Mouse (Mus musculus): Measurements from ENCODE around the gene Gm9049.
A peak's percentile ranks its signal among the peaks of the same experiment; 100 is the strongest.

- TF ChIP-seq ZC3H11A (IDR thresholded peaks at IDR 0.05; ENCODE audit: borderline replicate concordance, low read depth, low read length) (peak; percentile 99), MAFK (IDR thresholded peaks at IDR 0.05; ENCODE audit: insufficient read depth, low read depth, low read length) (no peak; the same call in 1 of the 2 replicates), ZNF384 (IDR thresholded peaks at IDR 0.05; ENCODE audit: low read depth, low read length) (peak; percentile 69)
These were observed 16.5 kb upstream of the Gm9049 start for GRCm38 (mm10) chr10:118370443-118370842.

Data from ES-E14 (cell line).